Mouse (Mus musculus) MEL (cell line): Measurements from ENCODE around the gene Grap. TPM values are rescaled to one million over a fixed set of nuclear protein-coding genes. Genes with fewer than 3 reads are reported as not detected.

Experiments used
- DNase-seq: peaks from one replicate; pipeline ENCODE4 v3.0.0; 2011; ENCODE audit warnings: low read depth, low spot score
- H3K27ac ChIP-seq: 2 replicates; pipeline ENCODE4 v1.5.1; 2012; ENCODE audit warnings: low read depth, mild to moderate bottlenecking, control low read depth, low read length, moderate library complexity; ENCODE audit not compliant: control insufficient read depth
- H3K27me3 ChIP-seq, 2 experiments: fragments of 150-350 bp in 1 of 2; sonication (generic) in 1 of 2; 2 replicates each; pipeline ENCODE4 v1.6.1; 2012; ENCODE audit warnings: low read length in 2 of 2, mild to moderate bottlenecking in 2 of 2, improper control_type of control experiment in 1 of 2, moderate library complexity in 1 of 2; ENCODE audit not compliant: insufficient read depth in 2 of 2, control insufficient read depth in 1 of 2
- H3K36me3 ChIP-seq, 2 experiments: 2 replicates each; pipeline ENCODE4 v1.6.1; 2012 to 2014; ENCODE audit warnings: low read length in 2 of 2, improper control_type of control experiment in 1 of 2, inconsistent platforms in 1 of 2, mild to moderate bottlenecking in 1 of 2; ENCODE audit not compliant: insufficient read depth in 2 of 2, control insufficient read depth in 1 of 2
- H3K4me1 ChIP-seq, 2 experiments: fragments of 150-350 bp in 1 of 2; sonication (generic) in 1 of 2; 2 replicates each; pipeline ENCODE4 v1.6.1; 2012; ENCODE audit warnings: low read length in 2 of 2, improper control_type of control experiment in 1 of 2, mild to moderate bottlenecking in 1 of 2; ENCODE audit not compliant: insufficient read depth in 2 of 2, control insufficient read depth in 1 of 2
- H3K4me3 ChIP-seq, 2 experiments: fragments of 150-350 bp in 1 of 2; sonication (generic) in 1 of 2; 2 replicates each; pipeline ENCODE4 v1.5.1; 2012; ENCODE audit warnings: low read depth in 2 of 2, low read length in 2 of 2, mild to moderate bottlenecking in 2 of 2, moderate library complexity in 2 of 2, control low read depth in 1 of 2, improper control_type of control experiment in 1 of 2; ENCODE audit not compliant: control insufficient read depth in 1 of 2, insufficient read depth in 1 of 2
- H3K79me2 ChIP-seq: 2 replicates; pipeline ENCODE4 v1.6.1; 2012; ENCODE audit warnings: mild to moderate bottlenecking, low read length, moderate library complexity; ENCODE audit not compliant: control insufficient read depth, poor library complexity, insufficient read depth
- H3K9ac ChIP-seq: 2 replicates; pipeline ENCODE4 v1.6.1; 2012; ENCODE audit warnings: low read depth, mild to moderate bottlenecking, control low read depth, low read length, moderate library complexity; ENCODE audit not compliant: control insufficient read depth, poor library complexity, severe bottlenecking
- H3K9me3 ChIP-seq: fragments of 150-350 bp; sonication (generic); replicated peaks from 2 replicates; pipeline ENCODE4 v1.6.1; 2012; ENCODE audit warnings: mild to moderate bottlenecking, low read length, improper control_type of control experiment, moderate library complexity; ENCODE audit not compliant: insufficient read depth
- CHD2 ChIP-seq: IDR thresholded peaks from 2 replicates; pipeline ENCODE4 v1.6.1; 2011; ENCODE audit warnings: low read length, improper control_type of control experiment
- E2F4 ChIP-seq: IDR thresholded peaks from 2 replicates; pipeline ENCODE4 v1.6.1; 2011; ENCODE audit warnings: low read depth, low read length, improper control_type of control experiment, borderline replicate concordance
- ELF1 ChIP-seq: IDR thresholded peaks from 2 replicates; pipeline ENCODE4 v1.6.1; 2014; ENCODE audit warnings: low read depth, mild to moderate bottlenecking, inconsistent platforms, low read length, improper control_type of control experiment, moderate library complexity
- HCFC1 ChIP-seq: IDR thresholded peaks from 2 replicates; pipeline ENCODE4 v1.6.1; 2012; ENCODE audit warnings: low read depth, mild to moderate bottlenecking, inconsistent platforms, low read length, improper control_type of control experiment, moderate library complexity
- JUND ChIP-seq: IDR thresholded peaks from 2 replicates; pipeline ENCODE4 v1.6.1; 2011; ENCODE audit warnings: low read depth, mild to moderate bottlenecking, improper control_type of control experiment, low read length
- MAFK ChIP-seq: IDR thresholded peaks from 2 replicates; pipeline ENCODE4 v1.6.1; 2011; ENCODE audit warnings: low read depth, mild to moderate bottlenecking, low read length, improper control_type of control experiment, borderline replicate concordance
- MAX ChIP-seq: IDR thresholded peaks from 2 replicates; pipeline ENCODE4 v1.6.1; 2011; ENCODE audit warnings: low read length, improper control_type of control experiment
- MYB ChIP-seq: IDR thresholded peaks from 2 replicates; pipeline ENCODE4 v1.6.1; 2011; ENCODE audit warnings: mild to moderate bottlenecking, low read depth, low read length, improper control_type of control experiment
- MYC ChIP-seq: IDR thresholded peaks from 2 replicates; pipeline ENCODE4 v1.6.1; 2011; ENCODE audit warnings: low read depth, mild to moderate bottlenecking, low read length, improper control_type of control experiment, moderate library complexity
- NRF1 ChIP-seq: IDR thresholded peaks from 2 replicates; pipeline ENCODE4 v1.6.1; 2014; ENCODE audit warnings: low read depth, mild to moderate bottlenecking, inconsistent platforms, low read length, improper control_type of control experiment, moderate library complexity; ENCODE audit not compliant: poor library complexity, insufficient read depth, severe bottlenecking
- POLR2A ChIP-seq, 2 experiments: IDR thresholded peaks; 2 replicates each; pipeline ENCODE4 v1.6.1; 2011 to 2012; ENCODE audit warnings: low read length in 2 of 2, mild to moderate bottlenecking in 2 of 2, control low read depth in 1 of 2, improper control_type of control experiment in 1 of 2, low read depth in 1 of 2, moderate library complexity in 1 of 2; ENCODE audit not compliant: control insufficient read depth in 1 of 2, insufficient read depth in 1 of 2, poor library complexity in 1 of 2
- POLR2AphosphoS2 ChIP-seq: IDR thresholded peaks from 2 replicates; pipeline ENCODE4 v1.6.1; 2011; ENCODE audit warnings: low read length, improper control_type of control experiment
- POLR2AphosphoS5 ChIP-seq: IDR thresholded peaks from 2 replicates; pipeline ENCODE4 v1.6.1; 2012; ENCODE audit warnings: low read depth, borderline replicate concordance, mild to moderate bottlenecking, inconsistent platforms, low read length, moderate library complexity, mixed read lengths
- SIN3A ChIP-seq: IDR thresholded peaks from 2 replicates; pipeline ENCODE4 v1.6.1; 2012; ENCODE audit warnings: low read length, improper control_type of control experiment, inconsistent platforms
- SMC3 ChIP-seq: IDR thresholded peaks from 2 replicates; pipeline ENCODE4 v1.6.1; 2011; ENCODE audit warnings: low read depth, low read length, improper control_type of control experiment
- TBP ChIP-seq: IDR thresholded peaks from 2 replicates; pipeline ENCODE4 v1.8.0; 2011; ENCODE audit warnings: low read depth, low read length, improper control_type of control experiment
- TCF12 ChIP-seq: IDR thresholded peaks from 2 replicates; pipeline ENCODE4 v1.6.1; 2014; ENCODE audit warnings: low read depth, mild to moderate bottlenecking, inconsistent platforms, low read length, improper control_type of control experiment, moderate library complexity
- UBTF ChIP-seq: IDR thresholded peaks from 2 replicates; pipeline ENCODE4 v1.6.1; 2012; ENCODE audit warnings: low read depth, mild to moderate bottlenecking, inconsistent platforms, low read length, improper control_type of control experiment, moderate library complexity, borderline replicate concordance; ENCODE audit not compliant: insufficient read depth
- USF1 ChIP-seq: IDR thresholded peaks from 2 replicates; pipeline ENCODE4 v1.6.1; 2014; ENCODE audit warnings: low read depth, mild to moderate bottlenecking, inconsistent platforms, low read length, improper control_type of control experiment, moderate library complexity
- USF2 ChIP-seq, 2 experiments: IDR thresholded peaks; 2 replicates each; pipeline ENCODE4 v1.6.1; 2011 to 2012; ENCODE audit warnings: improper control_type of control experiment in 2 of 2, low read length in 2 of 2, borderline replicate concordance in 1 of 2, inconsistent platforms in 1 of 2, low read depth in 1 of 2, mild to moderate bottlenecking in 1 of 2; ENCODE audit not compliant: insufficient read depth in 1 of 2
- ZC3H11A ChIP-seq: IDR thresholded peaks from 2 replicates; pipeline ENCODE4 v1.6.1; 2012; ENCODE audit warnings: low read depth, mild to moderate bottlenecking, inconsistent platforms, low read length, improper control_type of control experiment
- polyA plus RNA-seq, 2 experiments: library from polyadenylated mRNA; stranded (reverse) in 1 of 2; unstranded in 1 of 2; fragments of >175 nt in 1 of 2; fragments of >200 nt in 1 of 2; gene quantifications; 2 replicates each; pipeline versions ENCODE4 v1.2.1 to v1.2.4; 2012; ENCODE audit warnings: low replicate concordance in 2 of 2, low read depth in 1 of 2; ENCODE audit not compliant: insufficient read length in 2 of 2, insufficient read depth in 1 of 2, missing spikeins in 1 of 2
- total RNA-seq: library from RNA; depleted of rRNA; stranded (reverse); fragments of 300-350 nt; gene quantifications from 2 replicates; pipeline ENCODE4 v1.2.3, GENCODE M21; 2012

The Grap gene
- total and polyA plus RNA-seq, 3 experiments: 1.8 to 2.3 TPM; not detected in 1

DNA sequence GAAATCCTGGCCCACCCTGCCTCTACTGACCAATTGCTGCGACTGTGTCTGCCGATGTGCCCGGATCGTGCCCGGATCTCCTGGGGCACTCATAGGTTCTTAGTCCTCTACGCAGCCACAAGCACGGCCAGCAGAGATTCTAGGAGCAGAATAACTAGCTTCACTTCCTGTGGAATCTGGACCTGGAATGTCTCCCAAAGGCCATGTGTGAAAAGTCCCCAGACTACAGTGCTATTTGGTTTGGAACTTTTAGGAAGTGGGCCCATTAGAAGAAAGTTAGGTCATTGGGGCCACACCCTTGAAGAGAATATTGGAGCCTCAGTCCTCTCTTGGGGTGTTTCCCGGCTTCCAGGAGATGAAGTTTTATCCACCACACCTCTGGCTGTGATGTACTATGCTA, 34.9 kb upstream of the Grap start:
- H3K4me3 ChIP-seq: no peak overlapping the region
- H3K27me3 ChIP-seq: no peaks in the 10 kb centered on the region; a peak in 1 of 4 replicates
- H3K9ac ChIP-seq: no peak overlapping the region
- H3K4me1 ChIP-seq: 0 out of 4 replicates have a peak, but pooled peaks cover 0 to 2% of the 10 kb centered on the region in 2 experiments
- no peak for DNase-seq
- TF ChIP-seq E2F4 (no peak), SIN3A (no peak), POLR2AphosphoS2 (no peak), POLR2A (IDR thresholded peaks at IDR 0.05; ENCODE audit: control insufficient read depth in 1 of 2, insufficient read depth in 1 of 2, low read depth in 1 of 2, low read length in 2 of 2, poor library complexity in 1 of 2) (no peak), TBP (no peak), MYC (no peak), NRF1 (no peak), SMC3 (no peak), HCFC1 (no peak), POLR2AphosphoS5 (no peak), MAFK (no peak), USF2 (IDR thresholded peaks at IDR 0.05; ENCODE audit: borderline replicate concordance in 1 of 2, insufficient read depth in 1 of 2, low read depth in 1 of 2, low read length in 2 of 2) (no peak), UBTF (no peak), CHD2 (no peak), TCF12 (no peak), ZC3H11A (no peak), ELF1 (no peak), MYB (no peak), JUND (no peak)
- no peak overlapping the region for H3K27ac ChIP-seq
- no peaks in the 10 kb centered on the region for H3K36me3 ChIP-seq
- no peaks in the 10 kb centered on the region for H3K79me2 ChIP-seq
- H3K9me3 ChIP-seq: no peaks in the 10 kb centered on the region

DNA sequence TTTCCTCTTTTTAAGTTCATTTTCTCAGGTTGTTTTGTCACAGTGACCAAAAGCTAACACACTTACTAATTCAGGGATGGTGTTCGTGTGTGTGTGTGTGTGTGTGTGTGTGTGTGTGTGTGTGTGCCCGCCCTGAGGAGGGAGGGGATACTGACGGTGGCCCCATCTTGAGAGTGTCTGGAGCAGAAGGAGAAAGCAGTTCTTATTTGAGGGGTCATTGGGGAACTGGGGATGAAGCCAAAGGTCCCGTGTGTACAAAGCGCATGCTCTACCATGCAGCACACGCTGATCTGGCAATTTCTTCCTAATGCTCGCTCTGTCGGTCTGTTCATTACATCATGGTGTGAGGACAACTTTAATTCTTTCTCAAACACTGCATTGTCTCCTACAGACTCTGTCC, 34.5 kb upstream of the Grap start:
- H3K36me3 ChIP-seq: no peaks in the 10 kb centered on the region
- no peaks in the 10 kb centered on the region for H3K79me2 ChIP-seq
- no peak overlapping the region for H3K27ac ChIP-seq
- no peak overlapping the region for H3K4me3 ChIP-seq
- no peak for DNase-seq
- no peak overlapping the region for H3K9ac ChIP-seq
- H3K9me3 ChIP-seq: no peaks in the 10 kb centered on the region
- TF ChIP-seq TCF12 (no peak), E2F4 (no peak), USF1 (no peak), ZC3H11A (no peak), MAX (no peak)
- 0 out of 4 replicates have a peak, but pooled peaks cover 0 to 2% of the 10 kb centered on the region in 2 experiments for H3K4me1 ChIP-seq
- H3K27me3 ChIP-seq: no peaks in the 10 kb centered on the region; a peak in 1 of 4 replicates
